Mouse (Mus musculus) Muller cell, postnatal 12 days (primary cell): Measurements from ENCODE around the gene Tspan6.

Experiments used
- DNase-seq: peaks from one replicate; pipeline ENCODE4 v3.0.0-alpha.2; 2015; ENCODE audit errors: inconsistent ontology term

Gene Tspan6

GRCm38 (mm10) chrX:133898014-133898542, at the start of gene Tspan6:
Gene Tspan6, minus strand, starts transcription at chrX:133898429.
- DNase-seq = peak; percentile 54

- peak; percentile 40 for DNase-seq
Measured at GRCm38 (mm10) chrX:133947427-133947826, 49.2 kb upstream of the Tspan6 start.

GRCm38 (mm10) chrX:133939561-133939960, 41.3 kb upstream of the Tspan6 start:
- peak; percentile 27 for DNase-seq

GRCm38 (mm10) chrX:133936605-133937225, 38.5 kb upstream of the Tspan6 start:
- DNase-seq = no peak

GRCm38 (mm10) chrX:133931302-133932013, 33.2 kb upstream of the Tspan6 start:
- DNase-seq = peak; percentile 22

- DNase-seq = no peak
Measured at GRCm38 (mm10) chrX:133926760-133927159, 28.5 kb upstream of the Tspan6 start.

- no peak for DNase-seq
Measured at GRCm38 (mm10) chrX:133921187-133921586, 23.0 kb upstream of the Tspan6 start.

GRCm38 (mm10) chrX:133914219-133914618, 16.0 kb upstream of the Tspan6 start:
- no peak for DNase-seq

- DNase-seq = no peak
Measured at GRCm38 (mm10) chrX:133913006-133913405, 14.8 kb upstream of the Tspan6 start.

GRCm38 (mm10) chrX:133911397-133912103, 13.3 kb upstream of the Tspan6 start:
- DNase-seq = no peak

GRCm38 (mm10) chrX:133908261-133908660, 10.0 kb upstream of the Tspan6 start, which contains the start of gene Srpx2:
Gene Srpx2, plus strand, starts transcription at chrX:133908426.
- DNase-seq = no peak

GRCm38 (mm10) chrX:133888111-133888510, 10.1 kb downstream of the Tspan6 start:
- no peak for DNase-seq

- DNase-seq = no peak
Measured at GRCm38 (mm10) chrX:133887308-133887707, 10.9 kb downstream of the Tspan6 start.

GRCm38 (mm10) chrX:133869743-133870142, 28.5 kb downstream of the Tspan6 start:
- no peak for DNase-seq

- DNase-seq = no peak
Measured at GRCm38 (mm10) chrX:133853637-133854036, 44.6 kb downstream of the Tspan6 start.

GRCm38 (mm10) chrX:133850680-133851079, 47.5 kb downstream of the Tspan6 start, which contains the start of gene Tnmd:
Gene Tnmd, plus strand, starts transcription at chrX:133850980.
- no peak for DNase-seq
